Mouse (Mus musculus) intestine, postnatal 0 days (tissue): ENCODE measurements around the gene Mdga1. TPM values are rescaled to one million over a fixed set of nuclear protein-coding genes. Genes with fewer than 3 reads are reported as not detected.
A peak's percentile ranks its signal among the peaks of the same experiment; 100 is the strongest.

Experiments
- ATAC-seq: fragments of 200-750 bp; cut with Nextera tagmentation; 2 replicates; pipeline ENCODE4 v1.8.0; 2017; ENCODE audit warnings: mild to moderate bottlenecking, moderate TSS enrichment, moderate library complexity
- H3K27ac ChIP-seq: fragments of 300-500 bp; sonication (generic); 2 replicates; pipeline ENCODE4 v1.5.1; 2014; ENCODE audit warnings: mild to moderate bottlenecking, low read depth, low read length, moderate library complexity
- H3K27me3 ChIP-seq: fragments of 300-500 bp; sonication (generic); replicated peaks from 2 replicates; pipeline ENCODE4 v1.6.1; 2014; ENCODE audit warnings: low read length, mixed read lengths; ENCODE audit not compliant: control insufficient read depth, insufficient read depth
- H3K36me3 ChIP-seq: fragments of 300-500 bp; sonication (generic); 2 replicates; pipeline ENCODE4 v1.6.1; 2014; ENCODE audit warnings: mild to moderate bottlenecking, moderate library complexity; ENCODE audit not compliant: control insufficient read depth, insufficient read depth
- H3K4me1 ChIP-seq: fragments of 300-500 bp; sonication (generic); replicated peaks from 2 replicates; pipeline ENCODE4 v1.6.1; 2014; ENCODE audit warnings: antibody characterized with exemption, low read length, mixed read lengths; ENCODE audit not compliant: control insufficient read depth, insufficient read depth
- H3K4me2 ChIP-seq: fragments of 300-500 bp; sonication (generic); replicated peaks from 2 replicates; pipeline ENCODE4 v1.6.1; 2014; ENCODE audit warnings: low read depth, mild to moderate bottlenecking, moderate library complexity
- H3K4me3 ChIP-seq: fragments of 300-500 bp; sonication (generic); 2 replicates; pipeline ENCODE4 v1.5.1; 2014; ENCODE audit warnings: low read depth, low read length
- H3K9ac ChIP-seq: fragments of 300-500 bp; sonication (generic); 2 replicates; pipeline ENCODE4 v1.6.1; 2014; ENCODE audit warnings: mild to moderate bottlenecking, low read depth, low read length
- H3K9me3 ChIP-seq: fragments of 300-500 bp; sonication (generic); 2 replicates; pipeline ENCODE4 v1.6.1; 2016; ENCODE audit warnings: mixed run types; ENCODE audit not compliant: control insufficient read depth
- CTCF ChIP-seq: sonication (generic); IDR thresholded peaks from 2 replicates; pipeline ENCODE4 v1.5.1; 2016; ENCODE audit warnings: low read depth, mild to moderate bottlenecking, control low read depth, antibody characterized with exemption, moderate library complexity
- WGBS: fragments of 180-500 bp; shearing (Covaris S2); extraction: QIAGEN DNeasy Blood & Tissue Kit; methylation state at CpG from one replicate; pipeline ENCODE4 v1.1.7; 2014; 5-methylcytosine and 5-hydroxymethylcytosine counted together
- polyA plus RNA-seq: library from polyadenylated mRNA; unstranded; fragments of >200 nt; fragmentation: Nextera tagmentation; extraction: Ambion mirVana; gene quantifications from 2 replicates; pipeline ENCODE4 v1.2.1, GENCODE M21; 2015

The Mdga1 gene
- polyA plus RNA-seq, 1 experiment from 2014 or later, result 0.73 TPM

DNA sequence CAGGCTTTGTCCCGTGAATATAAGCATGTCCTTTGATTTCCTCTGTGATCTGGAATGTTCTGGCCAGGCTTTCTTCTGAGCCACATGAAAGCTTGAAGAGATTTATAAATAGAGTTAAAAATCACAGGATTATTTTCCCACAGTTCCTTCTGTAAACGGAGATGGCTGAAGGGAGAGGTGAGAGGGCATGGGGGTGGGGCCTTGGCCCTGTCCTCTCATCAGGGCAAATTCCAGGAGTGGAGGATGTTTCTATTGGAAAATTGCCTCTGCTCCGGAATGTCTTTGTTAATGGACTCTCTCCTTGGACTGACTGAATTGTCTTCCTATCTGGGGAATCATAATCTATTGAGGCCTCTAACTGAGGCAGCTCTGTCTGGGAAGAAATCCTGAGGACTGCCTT, 15.6 kb upstream of the Mdga1 start:
- Histone ChIP-seq H3K4me3 (no peak overlapping the region), H3K4me2 (no peak overlapping the region), H3K9ac (no peak overlapping the region), H3K27me3 (no peaks in the 10 kb centered on the region), H3K36me3 (no peaks in the 10 kb centered on the region), H3K4me1 (no peaks in the 10 kb centered on the region), H3K9me3 (no peaks in the 10 kb centered on the region), H3K27ac (no peak overlapping the region)
- no peak for TF ChIP-seq CTCF
- no peak for ATAC-seq
- 16% methylated on average over 3 of the region's 3 CpGs for WGBS

DNA sequence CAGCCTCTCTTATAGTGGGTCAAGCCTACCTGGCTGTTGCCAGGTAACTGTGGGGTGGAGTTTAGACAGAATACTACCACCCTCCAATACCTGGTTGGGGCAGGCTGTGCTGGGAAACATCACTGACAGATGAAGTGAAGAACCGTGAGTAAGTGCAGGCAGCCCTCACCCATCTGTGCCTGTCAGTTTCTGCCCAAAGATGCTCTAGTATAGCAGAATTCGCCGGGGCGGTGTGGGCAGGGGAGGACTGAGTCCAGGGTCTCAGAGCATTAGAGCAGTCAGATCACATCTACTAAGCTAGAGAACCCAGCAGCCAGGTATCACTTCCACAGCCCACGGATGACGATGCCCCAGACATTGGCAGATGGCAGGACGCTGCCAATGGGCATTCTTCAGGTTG, 15.0 kb upstream of the Mdga1 start:
- H3K27ac ChIP-seq, result no peak overlapping the region

DNA sequence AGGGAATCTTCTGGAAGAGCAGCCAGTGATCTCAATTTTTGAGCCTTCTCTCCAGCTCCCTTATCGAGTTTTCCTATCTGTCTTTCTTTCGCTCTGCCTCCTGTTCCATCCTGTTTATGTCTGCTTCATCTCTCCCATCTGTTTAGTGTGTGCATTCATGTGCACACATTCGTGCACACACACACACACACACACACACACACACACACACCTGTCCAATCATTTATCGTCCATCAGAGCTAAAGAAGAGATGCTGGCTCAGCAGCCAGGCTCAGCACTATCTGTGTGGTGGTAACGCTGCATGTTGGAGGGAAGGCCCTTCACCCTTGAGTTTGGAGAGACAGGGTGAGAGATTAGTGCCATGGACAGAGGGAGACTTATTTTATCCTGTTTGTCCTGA, 13.3 kb upstream of the Mdga1 start:
- Histone ChIP-seq H3K4me3 (no peak overlapping the region), H3K9me3 (no peaks in the 10 kb centered on the region), H3K4me2 (no peak overlapping the region), H3K9ac (no peak overlapping the region), H3K36me3 (no peaks in the 10 kb centered on the region), H3K27ac (no peak overlapping the region), H3K4me1 (no peaks in the 10 kb centered on the region), H3K27me3 (no peaks in the 10 kb centered on the region)
- no peak for ATAC-seq
- no peak for TF ChIP-seq CTCF
- 74% methylated on average over 5 of the region's 5 CpGs for WGBS

More for the DNA sequence above, 15.0 kb upstream of the Mdga1 start:
- Histone ChIP-seq H3K4me2 (no peak overlapping the region), H3K9me3 (no peaks in the 10 kb centered on the region), H3K4me3 (no peak overlapping the region), H3K4me1 (no peaks in the 10 kb centered on the region), H3K9ac (no peak overlapping the region), H3K36me3 (no peaks in the 10 kb centered on the region), H3K27me3 (no peaks in the 10 kb centered on the region)
- TF ChIP-seq CTCF, result no peak
- 78% methylated on average over 7 of the region's 7 CpGs for WGBS
- no peak for ATAC-seq

DNA sequence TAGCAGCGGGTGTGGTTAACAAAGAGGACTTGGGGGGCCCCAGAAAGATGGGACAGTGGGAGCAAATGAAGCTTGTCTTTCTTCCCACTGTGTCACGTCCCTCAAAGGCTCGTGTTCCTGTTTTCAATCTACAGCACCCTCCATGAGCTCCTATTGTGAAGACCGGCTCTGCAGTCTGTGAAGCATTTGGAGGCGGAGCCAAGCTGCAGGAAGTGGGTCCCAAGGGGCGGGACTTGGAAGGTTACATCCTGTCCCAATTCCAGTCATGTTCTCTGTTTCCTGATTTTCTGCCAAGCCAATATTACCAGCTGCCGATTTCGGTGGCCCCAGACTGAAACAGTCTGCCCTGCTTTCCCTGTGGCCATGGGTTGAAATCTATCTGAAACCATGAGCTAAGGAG, 11.7 kb upstream of the Mdga1 start:
- no peak for TF ChIP-seq CTCF

DNA sequence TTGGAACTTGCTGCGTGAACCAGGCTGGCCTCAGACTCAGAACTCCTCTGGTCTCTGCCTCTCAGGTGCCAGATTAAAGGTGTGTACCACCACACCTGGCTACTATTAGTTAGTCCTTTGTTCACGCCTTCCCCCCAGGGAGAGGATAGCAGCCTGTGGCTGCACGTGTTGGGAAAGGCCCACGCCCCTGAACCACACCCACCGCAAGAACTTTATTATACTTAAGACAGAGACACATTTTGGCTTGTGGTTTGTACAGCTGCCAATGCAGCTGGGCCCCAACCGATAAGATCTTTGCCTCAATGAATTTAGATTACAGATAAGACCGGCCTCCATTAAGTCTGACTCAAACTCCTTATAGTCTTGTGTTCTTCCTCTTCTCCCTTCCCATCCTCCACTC, 10.0 kb upstream of the Mdga1 start:
- peak; percentile 39 for ATAC-seq
- Histone ChIP-seq H3K36me3 (no peaks in the 10 kb centered on the region), H3K9ac (no peak overlapping the region), H3K27ac (no peak overlapping the region), H3K4me1 (no peaks in the 10 kb centered on the region), H3K4me2 (no peak overlapping the region), H3K9me3 (no peaks in the 10 kb centered on the region), H3K27me3 (no peaks in the 10 kb centered on the region), H3K4me3 (no peak overlapping the region)
- 40% methylated on average over 7 of the region's 7 CpGs for WGBS
- no peak for TF ChIP-seq CTCF

More for the DNA sequence above, 11.7 kb upstream of the Mdga1 start:
- Histone ChIP-seq H3K27ac (no peak overlapping the region), H3K4me3 (no peak overlapping the region), H3K9me3 (no peaks in the 10 kb centered on the region), H3K27me3 (no peaks in the 10 kb centered on the region), H3K4me1 (no peaks in the 10 kb centered on the region), H3K9ac (no peak overlapping the region), H3K36me3 (no peaks in the 10 kb centered on the region), H3K4me2 (no peak overlapping the region)
- 74% methylated on average over 8 of the region's 8 CpGs for WGBS
- no peak for ATAC-seq

DNA sequence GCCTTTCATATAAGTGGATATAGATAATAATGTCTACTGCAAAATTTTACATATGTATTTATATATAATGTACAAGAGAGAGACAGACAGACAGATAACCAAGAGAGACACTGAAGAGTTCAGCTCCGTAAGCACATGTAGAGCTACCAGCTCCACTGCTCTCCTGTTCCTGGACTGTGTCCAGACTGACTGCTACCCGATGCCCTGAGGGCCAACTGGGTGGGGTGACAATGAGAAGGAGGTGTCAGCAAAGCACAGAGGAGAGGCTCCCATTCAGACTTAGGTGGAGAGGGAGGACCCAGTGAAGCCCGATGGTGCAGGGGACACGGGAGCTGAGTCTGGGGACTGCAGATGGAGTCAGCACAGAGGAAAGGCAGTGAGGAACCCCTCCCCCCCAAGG, 9.1 kb upstream of the Mdga1 start:
- H3K4me3 ChIP-seq, result no peak overlapping the region
- 50% methylated on average over 4 of the region's 4 CpGs for WGBS
- H3K4me1 ChIP-seq, result no peaks in the 10 kb centered on the region
- H3K36me3 ChIP-seq, result no peaks in the 10 kb centered on the region
- TF ChIP-seq CTCF, result no peak
- no peaks in the 10 kb centered on the region for H3K27me3 ChIP-seq
- H3K9ac ChIP-seq, result no peak overlapping the region
- no peak overlapping the region for H3K4me2 ChIP-seq
- H3K9me3 ChIP-seq, result no peaks in the 10 kb centered on the region
- H3K27ac ChIP-seq, result no peak overlapping the region
- no peak for ATAC-seq

DNA sequence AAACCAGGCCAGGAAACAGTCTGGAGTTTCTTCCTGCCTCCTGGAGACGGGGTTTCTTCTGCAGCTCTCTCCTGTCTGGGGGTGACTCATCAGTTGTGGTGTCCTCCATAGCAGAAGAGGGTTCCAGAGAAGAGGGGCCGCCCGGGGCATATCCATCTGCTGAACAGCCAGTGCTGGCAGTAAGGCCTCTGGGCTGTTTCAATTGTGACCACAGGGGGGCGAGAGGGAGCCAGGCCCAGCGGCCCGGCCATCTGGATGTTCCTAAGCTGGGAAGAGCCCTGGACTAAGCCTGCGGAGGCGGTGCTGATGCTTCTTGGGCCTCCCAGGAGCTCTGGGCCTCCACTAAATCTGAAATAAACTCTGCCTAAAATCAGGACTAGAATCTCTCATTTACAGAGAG, 5.8 kb upstream of the Mdga1 start:
- H3K27ac ChIP-seq, result no peak overlapping the region
- no peak overlapping the region for H3K9ac ChIP-seq
- peak; percentile 45; the same call in 1 of the 2 replicates for ATAC-seq
- H3K9me3 ChIP-seq, result no peaks in the 10 kb centered on the region
- no peak overlapping the region for H3K4me2 ChIP-seq
- no peaks in the 10 kb centered on the region for H3K36me3 ChIP-seq
- no peaks in the 10 kb centered on the region for H3K4me1 ChIP-seq
- 4% methylated on average over 8 of the region's 8 CpGs for WGBS
- H3K27me3 ChIP-seq, result no peaks in the 10 kb centered on the region
- no peak overlapping the region for H3K4me3 ChIP-seq
- TF ChIP-seq CTCF, result peak; percentile 98
